Mouse (Mus musculus): ENCODE data around the gene Erich6b. TPM values are rescaled to one million over a fixed set of nuclear protein-coding genes. Genes with fewer than 3 reads are reported as not detected.

Erich6b gene
- total RNA-seq, 4 experiments from 2014 or later = not detected

DNA sequence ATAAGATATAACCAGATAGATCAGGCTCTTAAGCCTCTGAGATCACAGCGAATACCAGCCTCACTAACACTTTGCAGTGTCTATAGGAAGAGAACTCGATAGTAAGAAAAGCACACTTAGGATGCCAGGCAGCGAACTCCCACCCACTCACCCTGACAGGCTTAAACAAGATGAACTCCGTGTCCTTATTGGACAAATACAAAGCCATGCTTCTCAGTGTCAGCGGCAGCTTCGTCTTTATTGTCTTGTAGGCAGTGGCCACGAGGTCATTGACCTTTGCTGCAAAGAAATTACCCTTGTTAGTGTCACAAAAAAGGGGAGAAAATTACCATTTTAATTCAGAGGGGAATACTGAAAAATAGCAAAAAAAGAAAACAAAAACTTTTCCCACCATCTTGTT is 65.7 kb downstream of the Erich6b start:
- DNase-seq (ENCODE audit: low spot score in 2 of 2) = no peak

DNA sequence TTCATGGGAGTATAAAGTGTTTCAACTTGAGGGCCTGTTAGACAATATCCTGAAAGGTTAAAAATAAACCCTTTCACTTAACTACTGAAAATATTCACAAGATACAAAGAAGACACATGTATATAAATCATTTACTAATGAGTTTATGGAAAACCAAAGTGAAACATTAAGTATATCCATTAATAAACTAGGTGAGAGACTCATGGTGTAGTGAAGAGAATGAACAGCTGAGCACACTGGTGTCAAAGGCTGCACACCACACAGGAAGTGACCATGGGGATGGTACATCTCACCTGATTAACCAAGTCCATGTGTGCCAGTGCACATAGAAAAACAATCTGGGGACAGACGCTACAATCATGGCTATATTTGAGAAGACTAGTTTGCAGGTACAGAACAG is 66.9 kb downstream of the Erich6b start:
- DNase-seq (ENCODE audit: low spot score in 2 of 2) = no peak

DNA sequence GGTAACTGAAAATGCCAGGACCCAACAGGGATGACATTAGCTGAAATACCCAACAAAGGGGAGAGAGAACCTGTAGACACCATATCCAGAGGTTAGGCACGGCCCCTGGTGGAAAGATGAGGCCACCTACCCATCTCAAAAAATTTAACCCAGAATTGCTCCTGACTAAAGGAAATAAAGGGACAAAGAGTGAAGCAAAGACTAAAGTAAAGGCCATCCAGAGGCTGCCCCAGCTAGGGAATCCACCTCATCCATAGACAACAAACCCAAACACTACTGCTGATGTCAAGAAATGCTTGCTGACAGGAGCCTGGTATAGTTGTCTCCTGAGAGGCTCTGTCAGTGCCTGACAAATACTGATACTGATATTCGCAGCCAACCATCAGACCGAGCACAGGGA is 69.7 kb downstream of the Erich6b start:
- no peak for DNase-seq (ENCODE audit: low spot score in 2 of 2)

DNA sequence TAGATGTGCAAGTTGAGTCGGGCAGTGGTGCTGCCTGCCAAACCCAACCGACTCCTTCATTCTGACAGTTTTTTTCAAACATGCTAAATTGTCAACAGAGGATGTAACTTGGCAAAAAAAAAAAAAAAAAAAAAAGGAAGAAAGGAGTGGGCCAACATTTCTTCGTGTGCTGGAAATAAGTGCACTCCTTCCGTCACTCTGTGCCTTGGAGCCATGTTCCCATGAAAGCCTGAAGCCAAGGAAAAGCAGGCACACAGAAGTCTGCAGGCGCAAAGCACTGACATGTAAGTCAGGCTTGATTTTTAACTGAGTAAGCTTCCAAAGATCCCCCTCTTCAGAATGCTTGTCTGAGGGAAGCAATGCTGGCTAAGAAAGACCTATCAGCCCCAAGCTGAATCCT is 70.6 kb downstream of the Erich6b start:
- DNase-seq (ENCODE audit: low spot score in 2 of 2) = no peak

DNA sequence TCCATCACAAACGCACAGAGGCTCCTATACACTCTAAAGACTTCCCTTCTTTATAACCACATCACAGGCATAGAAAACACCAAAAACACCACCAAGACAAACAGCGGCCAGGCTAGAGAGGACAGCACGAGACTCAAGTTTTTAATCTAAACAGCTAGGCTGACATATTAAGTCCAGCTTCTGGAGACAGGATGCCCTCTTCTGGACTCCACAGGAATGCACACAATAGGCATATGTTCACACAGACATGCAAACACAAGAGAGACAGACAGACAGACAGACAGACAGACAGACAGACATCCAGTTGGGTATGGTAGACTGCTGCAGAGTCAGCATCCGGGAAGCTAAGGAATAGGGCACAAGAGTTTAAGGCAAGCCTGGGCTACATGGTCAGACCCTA is 71.6 kb downstream of the Erich6b start:
- no peak for DNase-seq (ENCODE audit: low spot score in 2 of 2)

DNA sequence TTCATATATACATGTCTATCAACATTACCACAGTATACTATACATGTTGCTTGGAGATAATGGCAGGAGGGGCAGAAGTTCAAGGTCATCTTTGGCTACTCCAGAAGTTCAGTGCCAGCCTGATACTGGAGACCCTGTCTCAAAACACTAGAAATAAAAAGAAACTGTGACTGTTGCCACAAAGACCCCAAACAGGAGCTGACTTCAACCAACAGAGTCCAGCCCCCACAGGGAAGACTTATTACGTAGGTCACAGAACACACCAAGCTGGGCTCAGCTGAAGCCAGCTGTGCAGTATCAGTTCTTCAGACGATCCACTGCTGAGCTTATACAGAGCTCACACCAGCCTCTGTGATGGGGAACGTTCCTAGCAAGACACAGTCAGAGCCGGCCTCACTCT is 74.4 kb downstream of the Erich6b start:
- DNase-seq (ENCODE audit: low spot score in 2 of 2) = no peak

Other genes starting within 250 kb of the Erich6b start
- gene Siah3, start 186.3 kb upstream of the Erich6b start, total RNA-seq (2022) = under 1 TPM in 1 of 4 experiments, not detected in 3; 0.11 TPM
- not detected for gene Spert, start 49.1 kb upstream of the Erich6b start, total RNA-seq (2022)
- gene Cog3, start 112.3 kb downstream of the Erich6b start, total RNA-seq (2022) = 1 to 10 TPM; 7.3 to 8.8 (median 8.6) TPM
- gene Slc25a30, start 144.8 kb downstream of the Erich6b start, total RNA-seq (2022) = 10 to 100 TPM in 1 of 4 experiments, 1 to 10 TPM in 3; 5.9 to 12.2 (median 7.2) TPM
- gene Tpt1, start 202.8 kb downstream of the Erich6b start, total RNA-seq (2022) = 1,000 to 10,000 TPM; 3,387 to 4,149 (median 3,897) TPM

All from gastrocnemius, adult 8-10 months (tissue).